Mouse (Mus musculus) heart, postnatal 4 days (tissue): ENCODE results near the gene Becn1. TPM values are rescaled to one million over a fixed set of nuclear protein-coding genes. Genes with fewer than 3 reads are reported as not detected.

ENCODE experiments used
- DNase-seq: peaks from one replicate; pipeline ENCODE4 v3.0.0; 2021
- total RNA-seq, 2 experiments: library from RNA; stranded (reverse); gene quantifications; 2 replicates each; pipeline ENCODE4 v1.2.3; 2021

The Becn1 gene
- total RNA-seq, 2 experiments from 2014 or later, result 103 to 106 TPM

DNA sequence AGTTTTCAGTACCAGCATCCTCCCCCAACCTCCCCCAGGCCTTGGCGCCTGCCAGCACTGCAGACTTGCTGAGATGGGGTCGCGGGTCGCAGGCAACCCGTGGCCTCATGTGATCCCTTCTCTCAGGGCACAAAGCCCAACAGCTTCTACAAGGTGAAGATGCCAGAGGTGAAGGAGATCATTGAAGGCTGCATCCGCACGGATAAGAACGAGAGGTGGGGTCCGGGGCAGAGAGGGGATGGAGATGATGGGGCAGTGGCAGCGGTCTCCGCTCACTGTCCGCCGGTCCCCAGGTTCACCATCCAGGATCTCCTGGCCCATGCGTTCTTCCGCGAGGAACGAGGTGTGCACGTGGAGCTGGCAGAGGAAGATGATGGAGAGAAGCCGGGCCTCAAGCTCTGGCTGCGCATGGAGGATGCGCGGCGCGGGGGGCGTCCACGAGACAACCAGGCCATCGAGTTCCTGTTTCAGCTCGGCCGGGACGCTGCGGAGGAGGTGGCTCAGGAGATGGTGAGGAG, 37.1 kb downstream of the Becn1 start:
- DNase-seq, result no peak

DNA sequence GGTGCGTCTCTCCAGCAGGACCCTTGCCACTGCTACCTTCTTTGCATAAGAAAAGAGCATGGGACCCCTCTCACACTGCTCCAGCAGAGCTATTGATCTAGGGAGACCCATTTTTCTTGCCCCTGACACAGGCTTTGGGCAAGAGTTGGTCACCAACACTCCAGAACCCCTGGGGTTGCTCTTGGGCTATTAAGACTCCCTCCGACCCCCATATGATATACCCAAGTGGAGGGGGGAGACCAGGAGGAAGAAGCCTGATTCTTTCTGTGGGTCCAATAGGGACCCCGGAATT, 38.2 kb downstream of the Becn1 start:
- DNase-seq, result no peak

GRCm38 (mm10) chr11:101263138-101263988, 38.7 kb downstream of the Becn1 start:
- DNase-seq, result no peak

GRCm38 (mm10) chr11:101262272-101262967, 39.7 kb downstream of the Becn1 start:
- no peak for DNase-seq

GRCm38 (mm10) chr11:101260826-101261380, 41.2 kb downstream of the Becn1 start:
- no peak for DNase-seq

DNA sequence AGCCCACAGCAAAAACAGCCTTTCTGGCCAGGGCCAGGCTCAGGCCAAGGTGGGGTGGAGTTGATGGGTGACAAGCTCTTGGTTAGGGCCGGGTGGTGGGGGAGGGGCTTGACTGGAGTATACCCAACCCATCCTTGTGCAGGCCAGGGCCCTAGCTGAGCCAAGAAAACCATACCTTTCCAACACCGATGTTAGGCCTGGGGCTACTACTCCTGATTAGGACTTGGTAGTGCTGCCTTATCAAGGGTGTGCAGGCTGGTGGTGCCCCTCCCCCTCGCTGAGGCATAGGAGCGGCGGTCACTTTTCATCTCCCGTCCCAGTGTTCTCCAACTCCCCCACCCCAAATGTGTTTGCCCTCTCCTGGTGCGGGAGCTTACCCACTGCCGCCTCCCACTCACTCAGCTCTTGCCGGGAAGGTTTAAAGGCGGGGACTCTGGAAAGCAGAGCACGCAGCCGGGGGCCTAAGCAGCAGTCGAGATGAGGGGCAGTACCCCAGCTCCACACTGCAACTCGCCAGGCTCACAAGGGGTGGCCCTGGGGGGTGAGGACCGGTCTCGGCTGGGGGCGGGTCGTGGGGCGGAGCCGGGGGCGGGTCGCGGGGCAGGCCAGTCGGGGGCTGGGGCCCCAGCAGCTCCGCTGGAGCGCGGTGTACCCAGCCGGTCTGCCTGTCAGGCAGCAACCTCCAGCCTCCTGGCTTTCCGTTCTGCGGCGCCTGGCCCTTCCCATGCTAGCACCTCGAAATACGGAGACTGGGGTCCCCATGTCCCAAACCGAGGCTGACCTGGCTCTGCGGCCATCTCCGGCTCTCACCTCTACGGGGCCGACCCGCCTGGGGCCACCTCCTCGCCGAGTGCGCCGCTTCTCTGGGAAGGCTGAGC, 41.9 kb downstream of the Becn1 start, which contains the start of gene Wnk4:
TSS of gene Wnk4 (plus strand) at position 620 of the 878 bp plus-strand sequence.
- peak; percentile 75 for DNase-seq

GRCm38 (mm10) chr11:101259261-101259712, 42.8 kb downstream of the Becn1 start:
- peak; percentile 70 for DNase-seq

- DNase-seq, result peak; percentile 39
Observed at GRCm38 (mm10) chr11:101255826-101256775, 46.0 kb downstream of the Becn1 start.

GRCm38 (mm10) chr11:101253613-101254389, 48.3 kb downstream of the Becn1 start, which contains the start of gene Vps25:
Gene Vps25, plus strand, starts transcription at chr11:101253707.
- DNase-seq, result peak; percentile 88

DNA sequence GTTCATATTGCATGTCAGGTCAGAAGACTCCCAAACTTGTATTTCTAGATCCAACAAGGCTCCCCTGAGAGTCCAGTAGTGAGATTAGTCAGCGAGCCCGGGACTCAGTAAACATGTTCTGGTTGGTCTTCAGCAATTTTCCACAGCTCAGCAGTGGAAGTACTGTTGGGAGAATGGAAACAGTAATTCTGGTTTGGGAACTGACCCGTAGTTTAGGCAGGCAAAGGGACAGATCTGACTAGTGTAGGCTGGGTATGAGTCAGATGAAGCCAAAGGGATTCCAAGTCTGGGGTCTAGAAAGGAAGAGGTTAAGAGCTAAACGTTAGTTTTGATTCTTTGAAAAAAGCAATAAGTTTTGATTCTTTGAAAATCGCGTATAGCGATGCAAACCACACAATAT, 49.1 kb downstream of the Becn1 start:
- no peak for DNase-seq

DNA sequence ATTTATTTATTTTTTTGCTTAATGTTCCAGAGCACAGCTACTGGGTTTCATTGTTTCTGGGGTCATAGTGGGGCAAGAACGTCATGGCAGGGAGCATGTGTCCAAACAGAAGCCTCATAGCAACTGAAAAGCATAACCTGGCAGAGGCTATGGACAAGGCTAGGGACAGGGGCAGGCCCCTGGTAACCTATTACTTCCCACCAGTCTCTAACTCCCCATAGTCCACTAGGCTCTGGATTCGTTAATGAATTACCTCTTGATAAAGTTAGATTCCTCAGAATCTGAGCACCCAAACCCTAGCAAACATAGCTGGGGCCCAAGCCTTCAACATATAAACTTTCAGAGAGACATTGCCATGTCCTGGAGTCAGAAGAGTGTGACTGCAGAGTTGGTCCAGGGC, 51.1 kb downstream of the Becn1 start:
- DNase-seq, result no peak

DNA sequence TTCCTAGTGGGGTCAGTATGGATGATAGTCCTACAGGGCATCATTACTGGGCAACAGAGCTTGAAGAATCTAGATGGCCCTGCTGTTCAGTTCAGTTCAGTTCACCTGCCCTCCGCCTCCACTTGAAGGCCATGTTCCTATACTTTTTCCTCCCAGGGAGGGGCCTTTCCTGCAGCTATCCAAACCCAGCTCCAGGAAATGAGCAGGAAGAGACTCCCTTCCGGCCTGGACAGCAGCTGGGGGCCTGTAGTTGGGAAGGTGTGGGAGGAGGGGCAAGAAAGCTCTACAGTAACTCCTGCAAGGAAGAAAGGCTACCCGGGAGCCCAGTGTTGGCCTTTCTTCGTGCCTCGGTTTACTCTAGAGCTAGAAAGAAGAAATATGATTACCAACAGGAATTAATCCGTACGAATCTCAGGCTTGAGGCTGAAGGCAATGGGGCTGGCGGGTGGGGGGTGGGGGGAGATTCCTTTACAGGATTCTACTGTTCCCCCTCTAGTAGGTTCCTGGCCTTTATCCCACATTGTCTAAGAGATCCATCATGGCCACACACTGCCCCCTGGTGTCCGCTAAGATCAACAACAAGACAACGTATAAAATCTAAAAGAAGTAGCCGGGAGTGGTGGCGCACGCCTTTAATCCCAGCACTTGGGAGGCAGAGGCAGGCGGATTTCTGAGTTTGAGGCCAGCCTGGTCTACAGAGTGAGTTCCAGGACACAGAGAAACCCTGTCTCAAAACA, 53.7 kb downstream of the Becn1 start:
- peak; percentile 75 for DNase-seq

DNA sequence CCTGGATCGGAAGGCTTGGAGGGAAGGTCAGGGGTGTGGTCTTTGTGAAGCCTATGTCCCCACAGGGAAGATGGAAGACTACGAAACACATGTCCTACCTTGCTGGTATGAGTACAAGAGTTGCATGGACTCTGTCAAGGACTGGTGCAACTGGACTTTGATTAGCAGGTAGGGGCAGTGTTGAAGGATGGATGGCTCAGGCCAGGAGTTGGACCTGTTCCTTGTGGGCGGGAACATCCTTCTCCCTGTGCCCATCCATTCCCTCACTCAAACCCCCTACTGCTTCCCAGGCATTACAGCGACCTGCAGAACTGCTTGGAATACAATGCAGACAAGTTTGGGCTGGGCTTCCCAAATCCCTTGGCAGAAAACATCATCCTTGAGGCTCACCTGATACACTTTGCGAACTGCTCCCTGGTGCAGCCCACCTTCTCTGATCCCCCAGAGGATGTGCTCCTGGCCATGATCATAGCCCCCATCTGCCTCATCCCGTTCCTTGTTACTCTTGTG, 54.5 kb downstream of the Becn1 start:
- no peak for DNase-seq

DNA sequence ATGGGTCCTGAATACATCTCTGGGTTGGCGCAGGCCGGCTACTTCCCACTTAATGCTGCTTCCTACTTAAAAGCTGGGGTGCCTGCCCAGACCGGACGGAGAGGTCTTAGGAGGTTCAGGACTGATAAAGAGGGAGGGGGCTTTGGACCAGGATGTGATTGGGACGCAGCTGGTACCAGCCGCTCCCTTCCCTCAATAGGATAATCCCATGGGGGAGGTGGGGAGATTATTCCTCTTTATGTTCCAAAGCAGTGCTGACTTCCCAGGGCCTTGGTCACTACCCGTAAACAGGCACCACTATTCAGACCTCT, 55.4 kb downstream of the Becn1 start:
- DNase-seq, result no peak

DNA sequence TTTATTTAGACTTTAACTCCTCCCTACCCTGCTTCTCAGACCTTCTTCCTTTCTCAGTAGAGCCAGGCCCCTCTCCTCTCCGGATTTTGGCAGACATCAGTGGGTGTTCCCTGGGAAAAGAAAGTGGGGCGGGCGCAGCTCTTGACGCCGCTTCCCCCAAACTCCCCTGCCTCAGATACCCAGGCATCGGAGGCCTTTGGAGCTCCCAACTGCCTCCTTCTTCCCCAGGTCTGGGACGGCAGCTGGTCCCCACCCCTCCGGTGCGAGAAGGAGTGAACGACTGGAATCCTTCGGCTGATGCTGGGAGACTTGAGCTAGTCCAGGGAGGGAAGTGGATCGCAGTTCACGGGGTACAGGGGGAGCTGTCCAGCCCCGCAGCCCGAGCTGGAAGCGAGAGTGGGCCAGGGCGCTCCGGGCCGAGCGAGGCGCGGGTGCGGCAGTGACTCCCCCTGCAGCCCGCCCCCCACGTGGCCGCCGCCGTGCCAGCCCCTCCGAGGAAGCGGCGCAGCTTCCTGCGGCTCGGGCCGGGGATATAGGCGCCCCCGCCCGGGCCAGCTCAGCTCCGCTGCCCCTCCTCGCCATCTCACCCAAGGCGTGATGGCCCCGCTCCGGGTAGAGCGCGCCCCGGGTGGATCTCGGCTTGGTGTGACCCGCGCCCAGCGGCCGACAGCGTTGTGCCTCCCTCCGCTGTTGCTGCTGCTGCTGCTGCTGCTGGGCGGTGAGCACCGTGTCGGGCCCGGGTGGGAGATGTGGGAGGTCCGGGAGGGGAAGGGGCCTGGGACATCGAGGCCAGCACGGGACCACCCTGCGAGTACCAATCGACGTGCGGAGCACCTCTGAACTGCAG, 56.0 kb downstream of the Becn1 start, which contains the start of gene Ramp2:
TSS of gene Ramp2 (plus strand) at position 174 of the 847 bp plus-strand sequence.
- peak; percentile 79 for DNase-seq

DNA sequence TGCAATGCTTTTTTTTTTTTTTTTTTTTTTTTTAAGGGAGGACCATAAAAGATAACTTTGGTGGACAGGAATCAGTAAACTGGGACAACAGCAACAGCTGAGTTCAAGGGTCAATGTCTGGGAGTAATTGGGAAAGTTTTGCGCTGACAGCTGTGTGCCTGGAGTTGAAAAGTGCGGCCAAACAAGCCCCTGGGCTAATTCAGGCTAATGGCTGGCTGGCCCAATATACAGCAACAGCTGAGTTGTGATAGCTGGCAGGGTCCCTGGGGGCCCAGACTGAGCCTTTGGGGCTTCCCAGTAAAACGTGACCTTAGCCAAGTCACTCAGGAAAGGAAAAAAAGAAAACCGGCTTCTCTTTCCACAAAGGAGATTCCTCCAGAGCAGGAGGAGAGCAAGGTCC, 57.0 kb downstream of the Becn1 start:
- peak; percentile 51 for DNase-seq

- DNase-seq, result peak; percentile 62
Observed at GRCm38 (mm10) chr11:101238071-101238647, 63.9 kb downstream of the Becn1 start.

- no peak for DNase-seq
Observed at GRCm38 (mm10) chr11:101236782-101237181, 65.3 kb downstream of the Becn1 start.
